Mouse (Mus musculus): ENCODE data around the gene Ssbp4. TPM values are rescaled to one million over a fixed set of nuclear protein-coding genes. Genes with fewer than 3 reads are reported as not detected.
A peak's percentile ranks its signal among the peaks of the same experiment; 100 is the strongest.
"Not testable (repeated sequence)": the region's sequence is repeated elsewhere in the genome, so short reads cannot be mapped to it uniquely, and the experiment has no call there.

Gene Ssbp4
- polyA plus RNA-seq, 1 experiment from 2014 or later = 147 TPM

- Histone ChIP-seq H3K4me3 (ENCODE audit: low read depth, low read length) (no peak overlapping the region), H3K27ac (ENCODE audit: low read depth, low read length) (peak overlapping the region; percentile 58), H3K9me3 (replicated peaks; ENCODE audit: control insufficient read depth, low read length) (no peaks in the 10 kb centered on the region), H3K9ac (ENCODE audit: low read length) (no peak overlapping the region), H3K36me3 (ENCODE audit: control insufficient read depth, insufficient read depth, low read length) (peaks cover 42% of the 10 kb centered on the region), H3K4me2 (ENCODE audit: low read length) (peak overlapping the region; percentile 99; the same call in 1 of the 2 replicates), H3K27me3 (replicated peaks; ENCODE audit: control insufficient read depth, insufficient read depth, low read length) (no peaks in the 10 kb centered on the region), H3K4me1 (ENCODE audit: control insufficient read depth, insufficient read depth, low read length) (peaks cover 14% of the 10 kb centered on the region)
- ATAC-seq (no peak), DNase-seq (ENCODE audit: low spot score) (no peak)
- WGBS = 54% methylated on average over 8 of the region's 8 CpGs
Measured at GRCm38 (mm10) chr8:70593173-70593572, 15.5 kb downstream of the Ssbp4 start.

- Histone ChIP-seq H3K36me3 (ENCODE audit: control insufficient read depth, insufficient read depth, low read length) (peaks cover 49% of the 10 kb centered on the region), H3K9ac (ENCODE audit: low read length) (no peak overlapping the region), H3K4me3 (ENCODE audit: low read depth, low read length) (no peak overlapping the region), H3K27ac (ENCODE audit: low read depth, low read length) (no peak overlapping the region), H3K4me1 (ENCODE audit: control insufficient read depth, insufficient read depth, low read length) (peaks cover 8% of the 10 kb centered on the region), H3K27me3 (replicated peaks; ENCODE audit: control insufficient read depth, insufficient read depth, low read length) (no peaks in the 10 kb centered on the region), H3K4me2 (ENCODE audit: low read length) (no peak overlapping the region), H3K9me3 (replicated peaks; ENCODE audit: control insufficient read depth, low read length) (no peaks in the 10 kb centered on the region)
- no peak for ATAC-seq
- 91% methylated on average over 12 of the region's 12 CpGs for WGBS
- DNase-seq (ENCODE audit: low spot score) = no peak
Measured at GRCm38 (mm10) chr8:70591569-70591968, 17.1 kb downstream of the Ssbp4 start.

GRCm38 (mm10) chr8:70587955-70588354 is 20.7 kb downstream of the Ssbp4 start:
- not testable (repeated sequence) for H3K4me2 ChIP-seq (ENCODE audit: low read length); H3K9me3 ChIP-seq (replicated peaks; ENCODE audit: control insufficient read depth, low read length); ATAC-seq; H3K4me1 ChIP-seq (ENCODE audit: control insufficient read depth, insufficient read depth, low read length); H3K27me3 ChIP-seq (replicated peaks; ENCODE audit: control insufficient read depth, insufficient read depth, low read length); H3K9ac ChIP-seq (ENCODE audit: low read length); H3K4me3 ChIP-seq (ENCODE audit: low read depth, low read length); DNase-seq (ENCODE audit: low spot score); H3K27ac ChIP-seq (ENCODE audit: low read depth, low read length)
- peaks cover 76% of the 10 kb centered on the region for H3K36me3 ChIP-seq (ENCODE audit: control insufficient read depth, insufficient read depth, low read length)
- 90% methylated on average over 4 of the region's 4 CpGs for WGBS

DNA sequence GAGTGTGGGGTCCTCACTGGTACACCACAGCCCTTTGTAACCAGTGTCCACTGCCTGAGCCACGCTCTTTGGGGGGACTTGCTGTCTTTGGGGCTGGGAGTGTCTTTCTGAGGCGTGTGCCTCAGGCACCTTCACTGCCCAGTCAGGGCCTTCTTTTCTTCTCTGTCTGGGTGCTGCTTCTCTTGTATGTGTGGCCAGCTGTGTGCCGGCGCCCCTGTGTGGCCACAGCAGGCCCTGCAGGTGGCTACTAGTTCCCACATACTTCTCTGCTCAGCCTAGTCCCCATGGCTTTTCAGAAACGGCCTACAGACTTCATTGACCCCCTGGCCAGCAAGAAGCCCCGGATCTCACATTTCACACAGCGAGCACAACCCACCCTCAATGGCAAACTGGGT is 23.4 kb downstream of the Ssbp4 start:
- H3K36me3 ChIP-seq (ENCODE audit: control insufficient read depth, insufficient read depth, low read length) = peaks cover 89% of the 10 kb centered on the region
- no peaks in the 10 kb centered on the region for H3K4me1 ChIP-seq (ENCODE audit: control insufficient read depth, insufficient read depth, low read length)
- DNase-seq (ENCODE audit: low spot score) (peak; percentile 44), ATAC-seq (peak; percentile 67)
- no peak overlapping the region for H3K27ac ChIP-seq (ENCODE audit: low read depth, low read length)
- H3K9me3 ChIP-seq (replicated peaks; ENCODE audit: control insufficient read depth, low read length) = no peaks in the 10 kb centered on the region
- no peak overlapping the region for H3K4me2 ChIP-seq (ENCODE audit: low read length)
- no peak overlapping the region for H3K9ac ChIP-seq (ENCODE audit: low read length)
- no peaks in the 10 kb centered on the region for H3K27me3 ChIP-seq (replicated peaks; ENCODE audit: control insufficient read depth, insufficient read depth, low read length)
- H3K4me3 ChIP-seq (ENCODE audit: low read depth, low read length) = no peak overlapping the region
- 41% methylated on average over 7 of the region's 7 CpGs for WGBS

DNA sequence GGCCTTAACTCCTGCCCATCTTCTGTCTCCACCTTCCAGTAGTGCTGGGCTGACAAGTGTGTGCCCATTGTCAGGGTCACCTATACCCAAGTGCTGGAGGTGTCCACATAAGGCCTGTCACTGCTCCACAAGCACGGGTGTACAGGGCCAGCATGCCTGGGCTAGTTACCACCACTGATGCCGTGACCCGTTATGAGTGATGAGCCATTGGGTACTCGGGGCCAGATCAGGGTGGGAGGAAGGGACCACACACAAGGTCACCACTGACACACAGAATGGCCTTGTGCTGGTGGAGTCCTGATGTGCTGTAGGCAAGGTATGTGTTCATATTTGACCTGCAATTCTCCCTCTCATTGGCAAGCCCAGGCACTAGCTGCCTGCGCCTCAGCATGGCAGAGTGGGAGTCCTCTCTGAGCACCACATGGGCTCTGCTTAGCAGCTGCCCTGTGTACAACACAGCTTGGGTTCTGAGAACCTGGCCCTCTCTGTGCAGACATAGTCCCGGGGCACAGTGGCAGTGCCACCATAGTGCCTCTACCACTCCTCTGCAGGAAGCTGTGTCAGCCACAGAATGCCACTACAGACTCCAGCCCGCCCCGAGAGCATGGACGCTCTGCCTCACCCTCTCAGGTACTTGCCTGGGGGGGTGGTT is 23.9 kb downstream of the Ssbp4 start:
- Histone ChIP-seq H3K27ac (ENCODE audit: low read depth, low read length) (no peak overlapping the region), H3K27me3 (replicated peaks; ENCODE audit: control insufficient read depth, insufficient read depth, low read length) (no peaks in the 10 kb centered on the region), H3K4me1 (ENCODE audit: control insufficient read depth, insufficient read depth, low read length) (no peaks in the 10 kb centered on the region), H3K4me2 (ENCODE audit: low read length) (no peak overlapping the region), H3K9me3 (replicated peaks; ENCODE audit: control insufficient read depth, low read length) (no peaks in the 10 kb centered on the region), H3K36me3 (ENCODE audit: control insufficient read depth, insufficient read depth, low read length) (peaks cover 89% of the 10 kb centered on the region), H3K4me3 (ENCODE audit: low read depth, low read length) (no peak overlapping the region), H3K9ac (ENCODE audit: low read length) (no peak overlapping the region)
- WGBS = 92% methylated on average over 9 of the region's 9 CpGs
- ATAC-seq (peak; percentile 13; the same call in 1 of the 2 replicates), DNase-seq (ENCODE audit: low spot score) (no peak)

GRCm38 (mm10) chr8:70583476-70584387 is 24.9 kb downstream of the Ssbp4 start:
- Histone ChIP-seq H3K4me3 (ENCODE audit: low read depth, low read length) (no peak overlapping the region), H3K9me3 (replicated peaks; ENCODE audit: control insufficient read depth, low read length) (no peaks in the 10 kb centered on the region), H3K36me3 (ENCODE audit: control insufficient read depth, insufficient read depth, low read length) (peaks cover 85% of the 10 kb centered on the region), H3K4me1 (ENCODE audit: control insufficient read depth, insufficient read depth, low read length) (no peaks in the 10 kb centered on the region), H3K9ac (ENCODE audit: low read length) (no peak overlapping the region), H3K27me3 (replicated peaks; ENCODE audit: control insufficient read depth, insufficient read depth, low read length) (no peaks in the 10 kb centered on the region), H3K27ac (ENCODE audit: low read depth, low read length) (no peak overlapping the region), H3K4me2 (ENCODE audit: low read length) (no peak overlapping the region)
- 86% methylated on average over 18 of the region's 18 CpGs for WGBS
- no peak for ATAC-seq
- DNase-seq (ENCODE audit: low spot score) = no peak

GRCm38 (mm10) chr8:70577207-70577606 is 31.5 kb downstream of the Ssbp4 start:
- Histone ChIP-seq H3K4me3 (ENCODE audit: low read depth, low read length) (no peak overlapping the region), H3K27ac (ENCODE audit: low read depth, low read length) (no peak overlapping the region), H3K9me3 (replicated peaks; ENCODE audit: control insufficient read depth, low read length) (no peaks in the 10 kb centered on the region), H3K9ac (ENCODE audit: low read length) (no peak overlapping the region), H3K27me3 (replicated peaks; ENCODE audit: control insufficient read depth, insufficient read depth, low read length) (no peaks in the 10 kb centered on the region), H3K4me1 (ENCODE audit: control insufficient read depth, insufficient read depth, low read length) (no peaks in the 10 kb centered on the region), H3K36me3 (ENCODE audit: control insufficient read depth, insufficient read depth, low read length) (peaks cover 40% of the 10 kb centered on the region), H3K4me2 (ENCODE audit: low read length) (no peak overlapping the region)
- ATAC-seq (no peak), DNase-seq (ENCODE audit: low spot score) (no peak)
- 95% methylated on average over 3 of the region's 3 CpGs for WGBS

DNA sequence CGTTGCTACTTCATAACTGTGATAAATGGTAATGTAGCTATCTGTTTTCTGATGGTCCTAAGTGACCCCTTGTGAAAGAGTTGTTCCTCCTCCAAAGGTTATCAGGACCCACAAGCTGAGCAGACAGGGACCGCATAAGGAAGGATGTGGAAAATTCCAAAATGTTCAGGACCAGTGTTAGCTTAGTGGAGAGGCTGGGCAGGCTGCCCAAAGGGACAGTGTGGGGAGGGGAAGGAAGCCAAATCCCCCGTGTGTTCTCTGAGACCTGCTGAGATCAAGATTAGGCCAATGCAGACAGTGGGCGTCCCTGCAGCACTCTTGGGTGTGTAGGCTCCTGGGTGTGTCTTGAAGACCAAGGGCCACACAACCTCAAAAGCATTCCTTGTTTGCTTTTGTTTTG is 33.8 kb downstream of the Ssbp4 start:
- ATAC-seq = no peak
- Histone ChIP-seq H3K27ac (ENCODE audit: low read depth, low read length) (no peak overlapping the region), H3K4me1 (ENCODE audit: control insufficient read depth, insufficient read depth, low read length) (no peaks in the 10 kb centered on the region), H3K27me3 (replicated peaks; ENCODE audit: control insufficient read depth, insufficient read depth, low read length) (no peaks in the 10 kb centered on the region), H3K4me3 (ENCODE audit: low read depth, low read length) (no peak overlapping the region), H3K36me3 (ENCODE audit: control insufficient read depth, insufficient read depth, low read length) (peaks cover 17% of the 10 kb centered on the region), H3K9me3 (replicated peaks; ENCODE audit: control insufficient read depth, low read length) (no peaks in the 10 kb centered on the region), H3K4me2 (ENCODE audit: low read length) (no peak overlapping the region), H3K9ac (ENCODE audit: low read length) (no peak overlapping the region)
- WGBS = 87% methylated on average over 4 of the region's 4 CpGs
- DNase-seq (ENCODE audit: low spot score) = no peak

GRCm38 (mm10) chr8:70574302-70574701 is 34.4 kb downstream of the Ssbp4 start:
- H3K4me3 ChIP-seq (ENCODE audit: low read depth, low read length) = no peak overlapping the region
- no peaks in the 10 kb centered on the region for H3K27me3 ChIP-seq (replicated peaks; ENCODE audit: control insufficient read depth, insufficient read depth, low read length)
- ATAC-seq (no peak), DNase-seq (ENCODE audit: low spot score) (no peak)
- no peak overlapping the region for H3K9ac ChIP-seq (ENCODE audit: low read length)
- H3K36me3 ChIP-seq (ENCODE audit: control insufficient read depth, insufficient read depth, low read length) = peaks cover 15% of the 10 kb centered on the region
- H3K27ac ChIP-seq (ENCODE audit: low read depth, low read length) = no peak overlapping the region
- H3K4me2 ChIP-seq (ENCODE audit: low read length) = no peak overlapping the region
- no peaks in the 10 kb centered on the region for H3K9me3 ChIP-seq (replicated peaks; ENCODE audit: control insufficient read depth, low read length)
- H3K4me1 ChIP-seq (ENCODE audit: control insufficient read depth, insufficient read depth, low read length) = no peaks in the 10 kb centered on the region

All from forebrain, embryonic 14.5 days (tissue).